Mouse (Mus musculus) adrenal gland, adult 18-20 months (tissue): ENCODE results near the gene Capn2. TPM values are rescaled to one million over a fixed set of nuclear protein-coding genes. Genes with fewer than 3 reads are reported as not detected.

Source experiments
- DNase-seq, 2 experiments: peaks; one replicate each; pipeline ENCODE4 v3.0.0; 2021 to 2022; ENCODE audit warnings: low spot score in 2 of 2
- total RNA-seq, 2 experiments: library from RNA; stranded (reverse); gene quantifications; 1 replicate in 1 of 2; 2 replicates in 1 of 2; pipeline ENCODE4 v1.2.3; 2021

Gene Capn2
- total RNA-seq, 2 experiments from 2014 or later: 63.1 to 122 TPM

DNA sequence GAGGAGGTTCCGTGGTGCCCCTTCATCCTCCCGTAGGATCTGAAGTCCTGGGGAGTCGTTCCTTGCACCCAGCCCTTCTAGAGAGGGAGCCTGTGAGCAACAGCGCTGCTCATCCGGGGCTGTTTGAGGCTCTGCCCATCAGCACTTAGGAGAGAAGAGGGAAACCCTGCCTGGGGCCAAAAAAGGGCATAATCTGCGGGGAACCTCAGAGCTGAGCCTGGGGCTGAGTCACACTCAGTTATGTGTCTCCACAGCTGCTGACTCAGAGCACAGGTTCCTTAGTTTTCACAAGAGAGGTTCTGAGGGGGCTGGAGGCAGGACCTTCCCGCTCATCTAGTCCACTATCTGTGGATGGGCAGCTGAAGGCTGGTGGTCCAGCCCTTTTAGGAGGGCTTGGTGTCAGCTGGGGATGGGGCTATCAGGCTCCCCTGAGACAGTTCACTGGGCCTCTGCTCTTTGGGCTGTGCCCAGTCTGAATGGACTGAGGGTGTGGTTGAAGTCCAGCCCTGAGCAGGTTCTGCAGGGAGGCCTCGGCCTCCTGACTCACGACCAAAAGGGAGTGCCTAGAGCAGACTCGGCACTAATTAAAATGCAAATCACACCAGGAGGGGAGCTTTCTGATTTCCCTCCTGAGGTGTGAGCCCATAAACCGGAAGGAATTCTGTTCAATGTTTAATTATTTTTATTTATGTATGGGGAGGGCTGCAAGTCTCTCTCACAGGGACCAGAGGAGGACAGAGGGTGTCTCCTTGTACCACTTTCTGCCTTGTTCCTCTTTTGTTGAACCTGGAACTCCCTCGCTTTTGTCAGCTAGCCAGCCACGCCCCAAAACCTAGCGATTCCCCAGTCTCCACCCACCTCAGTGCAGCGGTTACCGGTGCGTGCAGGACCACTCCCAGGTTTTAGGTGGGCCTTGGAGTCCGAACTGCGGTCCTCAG, 10.8 kb upstream of the Capn2 start:
- DNase-seq: peak; percentile 51 to 59

DNA sequence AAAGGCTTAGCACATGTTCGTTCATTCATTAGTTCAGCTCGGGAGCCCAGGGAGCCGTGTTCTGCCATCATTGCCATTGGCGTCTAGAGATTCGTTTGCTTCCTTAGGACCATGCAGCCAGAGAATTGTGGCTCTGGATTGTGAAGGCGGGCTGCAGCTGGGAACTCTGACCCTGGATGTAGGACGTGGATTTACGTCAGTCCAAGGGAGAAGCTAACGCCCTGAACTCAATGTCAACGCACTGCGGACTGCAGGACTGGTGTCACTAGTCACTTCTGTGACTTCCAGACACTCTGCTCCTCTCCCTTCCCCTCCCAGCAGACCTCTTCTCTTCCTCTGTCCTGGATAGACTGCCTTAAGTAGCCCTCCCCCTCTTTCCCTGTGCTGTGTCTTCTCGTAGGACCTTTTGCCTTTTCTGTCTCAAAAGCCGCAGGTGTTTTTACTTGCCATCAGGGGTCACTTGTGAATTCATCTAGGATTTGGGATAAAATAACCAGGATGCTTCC, 9.9 kb upstream of the Capn2 start:
- DNase-seq: no peak

DNA sequence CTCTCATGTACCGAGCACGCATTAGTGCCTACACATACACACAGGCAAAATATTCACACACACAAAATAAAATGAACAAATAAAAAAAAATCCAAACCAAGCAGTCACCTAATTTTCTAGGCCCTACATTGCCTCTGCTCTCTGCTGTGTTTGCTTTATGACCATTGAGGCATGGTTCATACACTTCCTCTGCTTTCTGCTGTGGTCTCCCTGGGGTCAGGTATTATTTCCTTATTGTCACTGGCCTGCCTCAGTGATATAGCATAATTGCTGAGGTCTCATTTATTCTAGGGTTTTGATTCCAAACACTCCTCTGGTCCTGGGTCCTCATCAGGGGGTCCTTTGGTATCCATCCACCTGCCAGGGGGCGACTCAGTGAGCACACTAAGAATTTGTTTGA, 8.2 kb upstream of the Capn2 start:
- DNase-seq: no peak

DNA sequence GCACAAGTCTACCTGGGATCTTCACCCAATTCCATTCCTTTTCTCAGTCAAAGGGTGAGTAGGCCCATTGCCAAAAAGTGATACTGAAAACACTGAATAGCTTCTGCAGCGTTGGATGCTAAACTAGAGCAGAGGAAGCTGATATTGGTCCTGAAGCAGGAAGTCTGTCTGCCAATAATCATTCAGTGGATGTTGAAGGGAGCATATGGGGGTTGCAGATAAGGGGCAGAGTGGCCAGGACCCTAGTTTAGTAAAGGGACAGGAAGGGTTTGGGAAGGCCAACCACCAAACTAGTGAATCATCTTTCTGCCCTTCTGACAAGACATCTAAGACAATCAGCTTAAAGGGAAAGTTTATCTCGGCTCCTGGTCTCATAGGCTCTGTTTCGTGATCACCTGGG, 6.3 kb upstream of the Capn2 start:
- DNase-seq: peak in 1 of 2 experiments; percentile 7

DNA sequence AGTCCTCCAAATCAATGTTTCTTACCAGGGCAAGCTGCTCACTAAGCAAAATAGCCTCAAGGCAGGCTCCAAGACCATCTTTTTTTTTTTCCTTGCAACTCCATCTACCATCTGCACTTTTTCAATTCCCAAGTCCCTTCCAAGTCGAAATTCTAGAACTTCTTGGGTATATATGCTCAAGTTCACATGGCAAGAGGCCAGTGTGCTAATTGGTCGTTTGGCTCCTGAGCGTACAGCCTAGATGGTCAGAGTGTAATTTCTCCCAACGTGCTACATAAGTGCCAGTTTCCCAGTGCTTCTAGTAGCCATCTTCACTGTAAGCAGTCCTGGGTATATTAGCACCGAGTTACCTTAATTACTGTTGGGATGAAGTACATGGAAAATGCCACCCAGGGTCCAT, 5.6 kb upstream of the Capn2 start:
- DNase-seq: peak in 1 of 2 experiments; percentile 14

DNA sequence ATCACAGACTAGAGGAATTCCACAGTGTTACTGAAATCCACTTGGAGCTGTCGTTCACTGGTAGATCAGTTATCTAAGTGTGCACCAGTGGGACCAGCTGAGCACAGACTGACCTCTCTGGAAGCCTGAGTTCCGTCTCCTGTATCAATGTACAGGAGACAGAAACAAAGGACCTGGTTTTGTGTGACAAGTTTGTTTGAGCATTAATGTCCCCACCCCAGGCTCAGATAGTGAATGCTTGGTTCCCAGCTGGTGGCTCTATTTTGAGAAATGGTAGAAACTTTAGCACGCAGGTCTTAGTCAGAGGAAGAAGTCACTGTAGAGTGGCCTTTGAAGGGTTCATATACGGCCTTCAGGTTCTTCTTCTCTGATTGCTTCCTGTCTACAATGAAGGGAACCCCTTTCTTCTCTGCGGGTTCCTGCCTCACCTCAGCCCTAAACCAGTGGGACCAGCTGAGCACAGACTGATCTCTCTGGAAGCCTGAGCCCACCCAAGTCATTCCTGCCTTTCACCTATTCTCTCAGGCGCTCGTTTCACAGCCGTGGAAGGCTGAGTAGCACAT, 3.6 kb upstream of the Capn2 start:
- peak in 1 of 2 experiments; percentile 13 for DNase-seq

DNA sequence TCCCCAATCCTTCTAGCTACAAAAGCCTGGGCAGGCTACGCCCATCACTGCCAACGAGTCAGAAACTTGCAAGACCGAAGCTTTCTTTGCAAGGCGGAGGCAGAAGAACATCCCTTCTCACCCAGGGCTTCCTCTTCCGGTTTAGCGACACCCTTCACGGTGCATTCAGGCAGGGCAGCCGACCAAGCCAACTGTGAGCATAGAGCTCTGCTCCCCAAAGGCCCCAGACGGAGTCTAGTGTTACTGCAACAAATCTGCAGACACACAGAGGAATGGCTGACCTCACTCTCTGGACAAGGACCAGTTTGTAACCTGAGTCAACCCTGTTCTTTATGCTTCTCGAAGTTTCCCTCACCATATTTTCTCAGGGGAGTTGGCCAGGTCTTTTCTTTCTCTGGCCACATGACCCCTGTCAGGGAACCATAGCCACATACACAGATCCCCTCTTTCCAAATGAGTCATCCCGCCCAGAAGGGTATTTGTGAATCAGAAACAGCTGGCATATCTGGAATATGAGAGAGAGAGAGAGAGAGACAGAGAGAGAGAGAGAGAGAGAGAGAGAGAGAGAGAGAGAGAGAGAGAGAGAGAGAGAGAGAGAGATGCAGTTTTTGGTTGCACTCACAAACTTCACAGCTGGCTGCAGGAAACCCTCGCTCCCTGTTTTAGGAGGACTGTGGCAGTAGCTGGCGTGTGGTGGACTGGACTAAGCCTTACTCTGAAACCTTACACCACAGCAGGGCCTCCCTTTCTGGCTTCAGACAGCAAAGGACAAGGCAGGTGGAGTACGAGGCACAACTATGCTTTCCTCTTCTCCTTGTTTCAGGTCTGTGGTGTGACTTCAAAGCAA, 2.9 kb upstream of the Capn2 start:
- peak in 1 of 2 experiments; percentile 46 for DNase-seq

DNA sequence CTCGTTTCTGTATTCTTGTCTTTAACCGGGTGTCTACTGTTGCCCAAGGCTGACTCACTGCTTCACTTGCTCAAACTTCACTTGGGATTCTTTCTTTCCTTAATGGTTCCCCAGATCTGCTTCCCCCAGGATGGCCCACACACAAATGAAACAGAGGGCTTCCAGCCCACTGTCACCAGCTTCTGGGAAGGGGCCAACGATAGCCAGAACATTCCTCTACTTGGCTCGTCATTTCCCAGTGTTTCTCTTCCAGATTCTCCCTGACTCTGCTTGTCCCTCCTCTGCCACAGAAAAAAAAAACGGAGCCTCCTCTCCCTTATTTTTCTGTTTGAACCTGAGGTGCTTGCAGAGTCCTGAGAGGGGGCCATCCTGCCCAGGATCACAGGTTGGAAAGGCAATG, 1.9 kb upstream of the Capn2 start:
- peak in 1 of 2 experiments; percentile 19 for DNase-seq

DNA sequence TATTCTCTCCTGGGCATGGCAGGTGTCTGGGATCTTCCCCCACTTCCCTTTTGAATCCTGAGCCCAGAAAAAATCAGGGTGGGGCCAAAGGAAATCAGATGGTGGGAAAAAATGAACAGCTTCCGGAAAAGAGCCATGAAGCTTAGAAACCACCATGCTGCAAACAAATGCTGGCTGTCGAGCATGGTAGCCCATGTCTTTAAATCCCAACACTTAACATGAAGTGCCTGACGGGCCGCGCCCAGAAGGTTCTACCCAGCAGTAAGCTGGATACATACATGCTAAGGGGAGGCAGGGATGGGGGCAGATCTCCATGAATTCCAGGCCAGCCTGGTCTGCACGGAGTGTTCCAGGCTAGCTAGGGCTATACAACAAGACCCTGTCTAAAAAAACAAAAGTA, 1.4 kb upstream of the Capn2 start:
- DNase-seq: peak in 1 of 2 experiments; percentile 13

DNA sequence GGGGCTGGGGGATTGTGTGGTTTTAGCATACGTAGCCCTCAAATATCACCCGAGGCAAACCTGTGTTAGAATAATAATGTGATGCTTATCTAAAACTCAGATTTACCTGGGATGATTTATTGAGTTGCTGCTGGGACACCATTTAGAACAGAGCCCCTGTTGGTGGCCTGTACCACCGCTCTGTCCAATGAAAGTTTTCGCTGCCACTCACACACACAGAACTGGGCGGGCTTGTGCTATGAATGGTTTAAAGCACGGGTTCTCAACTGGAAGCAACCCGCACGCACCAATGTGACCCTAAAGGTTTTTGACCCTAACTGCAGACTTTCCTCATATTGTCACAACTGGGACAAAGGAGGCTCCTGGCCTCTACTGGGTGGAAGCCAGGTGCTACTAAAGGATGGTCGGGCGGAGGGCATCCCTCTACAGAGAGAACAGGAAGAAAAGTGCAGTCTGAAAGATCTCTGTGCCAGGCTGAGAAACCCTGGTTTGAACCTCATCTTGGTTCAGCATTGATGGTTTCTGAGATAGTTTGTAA, 804 bp upstream of the Capn2 start:
- DNase-seq: no peak

DNA sequence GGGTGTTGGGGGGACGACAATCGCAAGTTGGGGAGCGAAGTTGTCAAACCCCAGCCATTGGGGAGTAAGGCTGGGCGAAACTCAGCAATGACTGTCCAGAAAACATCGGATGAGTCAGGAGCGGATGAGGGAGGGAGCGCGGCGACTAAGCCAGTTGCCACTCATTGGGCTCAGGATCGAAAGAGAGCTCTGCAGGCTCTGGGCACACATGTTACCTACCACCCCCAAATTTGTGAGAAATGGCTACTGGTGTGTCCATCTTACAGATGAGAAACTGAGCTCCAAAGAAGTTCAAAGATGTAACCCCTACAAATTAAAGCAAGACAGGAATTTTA, 236 bp upstream of the Capn2 start:
- DNase-seq: no peak

DNA sequence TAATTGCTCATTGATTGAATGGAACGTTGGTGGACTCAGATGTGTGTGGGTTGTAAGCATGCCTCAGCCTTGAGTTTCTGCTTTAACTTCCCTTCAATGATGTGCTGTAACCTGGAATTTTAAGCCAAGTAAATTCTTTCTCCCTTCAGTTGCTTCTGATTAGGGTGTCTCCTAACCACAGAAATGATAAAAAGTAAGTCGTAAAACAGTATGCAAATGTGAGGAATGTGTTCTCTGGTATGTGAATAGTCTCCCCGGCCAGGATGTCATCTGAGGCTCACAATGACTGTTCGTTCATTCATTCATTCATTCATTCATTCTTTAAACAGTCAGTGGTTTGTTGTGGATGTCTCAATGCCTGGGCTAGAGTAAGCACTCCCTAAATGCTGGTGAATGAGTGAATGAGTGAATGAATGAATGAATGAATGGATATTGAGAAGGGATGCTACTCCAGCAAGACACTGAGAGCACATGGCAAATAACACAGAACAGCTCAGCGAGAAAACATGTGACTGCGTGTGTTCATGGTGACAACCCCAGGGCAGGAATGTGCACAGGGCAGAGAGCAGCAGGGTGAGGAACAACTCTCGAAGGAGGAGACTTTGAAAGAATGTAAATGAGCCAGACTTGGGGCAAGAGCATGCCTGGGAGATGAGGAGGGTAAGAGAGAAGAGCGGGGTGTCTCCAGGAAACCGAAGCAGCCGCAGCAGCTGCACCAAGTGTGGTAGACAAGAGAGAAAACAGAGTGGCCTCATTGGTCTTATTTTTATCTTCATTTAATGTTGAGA, 2.4 kb downstream of the Capn2 start:
- no peak for DNase-seq

DNA sequence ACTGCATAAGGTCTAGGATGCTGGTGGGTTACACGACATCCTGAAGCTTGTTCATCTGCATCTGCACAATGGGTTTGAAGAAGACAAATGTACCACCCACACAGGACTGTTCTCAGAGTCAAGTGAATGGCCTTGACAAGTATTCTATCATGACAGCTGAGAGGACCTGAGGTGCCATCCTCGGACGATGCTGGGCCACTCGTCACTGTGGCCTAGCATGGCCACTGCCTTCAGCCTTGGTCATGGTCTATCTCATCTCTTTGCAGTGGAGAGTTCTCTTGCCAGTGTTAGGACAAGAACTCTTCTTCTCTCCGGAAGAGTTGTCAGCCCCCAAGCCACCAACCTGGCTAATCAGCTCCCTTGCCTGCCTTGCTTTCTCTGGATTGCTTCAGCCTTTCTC, 3.7 kb downstream of the Capn2 start:
- DNase-seq: no peak

DNA sequence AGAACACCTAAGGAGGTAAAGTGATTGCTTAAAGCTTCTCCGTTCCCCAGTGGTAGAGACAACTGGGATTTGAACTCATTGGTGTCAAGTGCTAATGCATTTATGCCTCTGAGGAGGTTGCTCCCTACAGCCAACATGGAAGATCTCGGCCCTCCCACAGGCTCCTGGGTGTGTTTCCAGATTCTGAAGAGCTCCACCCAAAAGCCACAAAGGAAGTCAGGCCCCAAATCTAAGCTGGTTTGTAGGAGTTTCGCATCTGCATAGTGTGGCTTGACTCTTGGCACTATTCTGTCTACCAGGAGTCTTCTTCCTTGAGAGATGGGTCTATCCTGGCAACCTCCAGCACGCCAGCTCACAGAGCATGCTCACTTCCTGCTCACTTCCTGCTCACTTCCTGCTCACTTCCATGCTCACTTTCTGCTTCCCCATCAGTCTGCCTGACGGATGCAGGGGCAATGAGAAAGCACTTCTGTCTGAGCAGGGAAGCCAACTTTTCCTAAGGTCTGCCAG, 4.5 kb downstream of the Capn2 start:
- DNase-seq: no peak

DNA sequence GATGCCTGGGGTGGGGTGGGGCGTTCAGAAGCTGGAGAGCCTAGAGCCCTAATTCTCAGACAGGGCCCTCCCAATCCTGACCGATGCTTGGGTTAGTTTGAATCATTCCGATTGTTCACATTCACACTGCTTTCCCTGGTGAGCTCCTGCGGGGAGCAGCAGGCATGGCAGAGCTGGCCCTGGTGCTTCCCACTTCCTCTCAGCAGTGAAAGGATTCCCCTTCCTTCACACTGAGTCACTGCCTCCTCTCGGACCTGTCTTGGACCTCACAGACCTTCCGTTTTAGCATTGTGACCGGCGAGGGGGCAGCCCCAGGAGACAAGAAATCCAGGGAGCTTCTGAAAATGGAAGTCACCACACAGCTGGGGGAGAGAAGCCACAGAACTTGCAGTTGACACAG, 5.6 kb downstream of the Capn2 start:
- DNase-seq: no peak

DNA sequence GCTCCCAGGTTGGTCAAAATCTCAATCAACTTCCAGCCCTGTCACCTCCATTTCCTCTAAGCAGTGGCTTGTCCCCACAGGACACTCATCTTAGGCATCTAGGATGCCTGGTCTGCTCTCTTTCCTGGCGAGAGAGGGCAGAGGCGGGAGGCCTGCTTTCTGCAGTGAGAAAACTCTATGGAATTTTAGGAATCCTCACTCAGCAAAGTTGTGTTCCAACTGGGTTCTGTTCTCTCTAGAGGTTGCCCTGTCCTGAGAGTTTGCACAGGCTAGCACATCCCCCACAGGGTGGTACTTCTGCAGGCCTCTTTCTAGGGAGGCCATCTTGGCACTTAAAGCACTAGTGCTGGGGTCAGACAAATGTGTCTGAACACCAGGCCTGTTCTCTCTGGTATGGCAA, 6.3 kb downstream of the Capn2 start:
- DNase-seq: no peak

DNA sequence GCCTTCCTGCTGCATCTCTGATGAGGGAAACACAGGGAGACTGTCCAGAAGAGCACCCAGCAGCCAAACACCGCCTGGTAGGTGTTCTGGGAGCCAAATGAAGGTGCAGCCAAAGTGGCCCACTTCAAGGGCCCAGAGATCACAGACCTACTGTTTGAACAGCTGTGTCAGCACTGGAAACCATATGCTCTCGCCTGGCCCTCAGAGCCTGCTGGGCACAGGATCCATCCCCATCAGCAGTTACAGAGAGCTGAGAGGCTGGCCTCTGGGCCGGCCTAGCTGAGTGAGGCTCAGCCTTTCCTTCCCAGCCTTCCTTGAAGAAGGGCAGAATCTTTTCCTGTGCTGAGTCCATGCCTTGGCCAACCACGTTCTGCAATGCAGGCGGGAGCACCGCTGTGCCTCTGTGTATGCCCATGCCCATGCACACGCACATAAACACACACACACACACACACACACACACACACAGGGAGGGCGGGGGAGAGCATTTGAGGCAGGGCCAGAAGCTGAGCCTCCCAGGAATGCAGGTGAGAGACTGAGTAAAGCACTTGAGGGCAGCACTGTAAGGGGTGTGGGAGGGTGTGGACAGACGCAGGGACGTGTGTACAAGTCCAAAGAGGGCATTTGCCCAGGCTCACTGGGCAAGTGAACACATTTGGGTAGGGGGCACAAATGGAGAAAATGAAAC, 8.2 kb downstream of the Capn2 start:
- no peak for DNase-seq

DNA sequence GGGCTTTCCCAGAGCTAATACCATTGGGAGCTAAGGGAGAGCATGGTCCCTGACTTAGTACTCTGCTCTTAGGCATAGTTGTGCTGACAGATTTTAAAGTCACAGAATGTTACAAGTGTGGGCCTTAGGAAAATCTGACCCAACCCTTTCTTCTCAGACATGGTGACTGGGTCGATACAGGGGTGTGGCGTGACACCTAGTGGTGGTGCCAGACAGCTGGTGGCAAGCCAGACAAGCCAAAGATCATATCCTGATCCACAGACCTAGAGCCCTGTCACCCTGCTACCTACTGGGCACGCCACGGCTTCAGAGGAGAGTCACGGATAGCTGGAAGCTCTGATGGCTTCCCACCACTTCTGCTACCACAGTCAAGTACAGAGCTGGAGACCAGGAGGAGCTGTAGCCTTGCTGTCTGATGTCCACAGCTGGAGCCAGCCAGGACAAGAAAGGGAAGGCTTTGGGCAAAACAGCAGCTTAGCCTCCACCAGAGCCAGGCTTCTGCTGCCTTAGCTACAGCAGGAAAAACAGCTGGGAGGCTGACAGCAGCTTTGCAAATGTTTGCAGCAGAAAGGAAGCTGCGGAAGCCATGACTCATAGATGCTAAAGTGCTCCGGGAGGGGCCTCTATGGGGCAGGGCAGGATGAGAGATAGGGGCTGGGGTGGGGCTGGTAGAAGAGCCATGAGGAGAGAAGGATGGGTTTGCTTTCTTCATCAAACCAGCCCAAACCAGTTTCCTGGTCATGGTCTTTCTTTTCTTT, 11.0 kb downstream of the Capn2 start:
- peak; percentile 29 to 51 for DNase-seq

DNA sequence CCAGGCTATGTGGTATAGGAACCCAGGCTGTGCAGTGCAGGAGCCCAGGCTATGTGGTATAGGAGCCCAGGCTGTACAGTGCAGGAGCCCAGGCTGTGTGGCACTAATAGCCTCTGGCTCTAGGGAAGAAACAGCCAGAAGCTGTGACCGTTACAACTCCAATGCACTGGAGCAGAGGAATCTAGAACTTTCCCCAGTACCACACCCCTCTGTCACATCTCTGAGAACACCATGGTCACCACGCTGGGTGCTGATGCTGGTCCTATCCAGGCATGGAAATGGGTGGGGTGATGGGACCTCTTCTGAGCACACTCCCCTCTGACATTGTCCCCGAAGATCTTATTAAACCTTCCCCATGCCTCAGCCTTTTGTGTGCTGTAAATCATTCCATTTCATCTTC, 12.1 kb downstream of the Capn2 start:
- no peak for DNase-seq
